In the genomic region with DNA sequence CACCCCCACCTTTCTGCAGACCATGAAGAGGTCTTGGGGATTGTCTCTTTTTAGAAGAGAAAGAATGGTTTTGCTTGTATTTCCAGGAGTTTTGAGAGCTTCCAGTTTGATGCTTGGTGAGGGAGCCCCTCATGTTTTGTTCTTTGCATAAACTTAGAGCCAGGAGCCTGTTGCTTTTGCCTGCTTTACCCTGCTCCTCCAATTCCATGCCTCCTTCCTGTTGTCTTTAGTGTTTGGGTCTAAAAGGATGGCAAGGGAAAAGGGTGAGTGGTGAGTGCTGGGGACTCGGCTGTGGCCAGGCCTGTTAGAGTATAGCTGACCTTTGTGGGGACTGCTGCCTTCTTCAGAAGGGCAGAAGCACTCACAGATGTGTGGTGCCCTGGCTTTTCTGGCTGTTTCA, we compare ENCODE assay signal across 8 mouse cellular contexts. TPM values are rescaled to one million over a fixed set of nuclear protein-coding genes. Genes with fewer than 3 reads are reported as not detected.
DNase-seq lines count a peak whose midpoint lies in the region; ATAC-seq lines count a peak whose summit lies in the region.

No protein-coding gene starts in this region.

- peak overlapping the region; percentile 91 to 96 for H3K27ac ChIP-seq in heart, embryonic 14.5 days (replicated peaks in 1 of 2; ENCODE audit: control insufficient read depth in 1 of 2, insufficient read depth in 1 of 2, low read depth in 2 of 2, low read length in 2 of 2)
- peak overlapping the region; percentile 86 for H3K27ac ChIP-seq in hindbrain, embryonic 12.5 days
- H3K27ac ChIP-seq in midbrain, embryonic 13.5 days, result peak overlapping the region; percentile 67

- H3K4me2 ChIP-seq in heart, embryonic 14.5 days (ENCODE audit: low read length), result peak overlapping the region; percentile 98
- H3K4me2 ChIP-seq in hindbrain, embryonic 12.5 days (replicated peaks), result peak overlapping the region; percentile 89
- peak overlapping the region; percentile 92 for H3K4me2 ChIP-seq in midbrain, embryonic 13.5 days (replicated peaks)

- H3K4me1 ChIP-seq in heart, embryonic 14.5 days (ENCODE audit: control insufficient read depth in 2 of 2, insufficient read depth in 2 of 2, low read length in 2 of 2), result peaks cover 25 to 65% of the 10 kb centered on the region in 2 experiments
- H3K4me1 ChIP-seq in hindbrain, embryonic 12.5 days, result peaks cover 53% of the 10 kb centered on the region
- peaks cover 46% of the 10 kb centered on the region for H3K4me1 ChIP-seq in midbrain, embryonic 13.5 days (replicated peaks)

- H3K9me3 ChIP-seq in heart, embryonic 14.5 days (ENCODE audit: control insufficient read depth, low read length), result no peaks in the 10 kb centered on the region
- H3K9me3 ChIP-seq in hindbrain, embryonic 12.5 days (replicated peaks), result no peaks in the 10 kb centered on the region
- H3K9me3 ChIP-seq in midbrain, embryonic 13.5 days, result no peaks in the 10 kb centered on the region

- ATAC-seq in heart, embryonic 14.5 days (ENCODE audit: insufficient number of reproducible peaks, insufficient read depth, low FRiP score, low read depth), result no peak
- no peak for ATAC-seq in hindbrain, embryonic 12.5 days (ENCODE audit: low FRiP score)
- no peak for ATAC-seq in midbrain, embryonic 13.5 days

- H3K9ac ChIP-seq in heart, embryonic 14.5 days (ENCODE audit: low read length), result peak overlapping the region; percentile 99
- H3K9ac ChIP-seq in hindbrain, embryonic 12.5 days, result peak overlapping the region; percentile 92
- peak overlapping the region; percentile 88 for H3K9ac ChIP-seq in midbrain, embryonic 13.5 days (replicated peaks)

- 0% methylated on average over 1 of the region's 1 CpGs for WGBS in heart, embryonic 14.5 days
- 0% methylated on average over 1 of the region's 1 CpGs for WGBS in hindbrain, embryonic 12.5 days
- WGBS in midbrain, embryonic 13.5 days, result 0% methylated on average over 1 of the region's 1 CpGs

- peak overlapping the region; percentile 78 to 81 for H3K4me3 ChIP-seq in heart, embryonic 14.5 days (ENCODE audit: control insufficient read depth in 1 of 2, insufficient read depth in 1 of 2, low read depth in 1 of 2, low read length in 2 of 2)
- H3K4me3 ChIP-seq in hindbrain, embryonic 12.5 days, result peak overlapping the region; percentile 76
- H3K4me3 ChIP-seq in midbrain, embryonic 13.5 days (replicated peaks), result peak overlapping the region; percentile 80

- no peak for DNase-seq in heart, adult 9 months (ENCODE audit: low spot score in 2 of 2)
- peak; percentile 38 for DNase-seq in Muller cell, postnatal 12 days (ENCODE audit: inconsistent ontology term)
- DNase-seq in frontal cortex, postnatal 36 days (ENCODE audit: low spot score in 2 of 2), result no peak
- DNase-seq in layer of hippocampus, adult 8-10 months (ENCODE audit: low spot score in 2 of 2), result no peak
- DNase-seq in cerebellum, adult 8-10 months, result no peak

- H3K27me3 ChIP-seq in heart, embryonic 14.5 days (ENCODE audit: control insufficient read depth, insufficient read depth, low read length), result no peaks in the 10 kb centered on the region
- H3K27me3 ChIP-seq in hindbrain, embryonic 12.5 days, result no peaks in the 10 kb centered on the region
- no peaks in the 10 kb centered on the region for H3K27me3 ChIP-seq in midbrain, embryonic 13.5 days

- H3K36me3 ChIP-seq in heart, embryonic 14.5 days (ENCODE audit: control insufficient read depth, insufficient read depth, low read length), result no peaks in the 10 kb centered on the region
- H3K36me3 ChIP-seq in hindbrain, embryonic 12.5 days, result no peaks in the 10 kb centered on the region
- no peaks in the 10 kb centered on the region for H3K36me3 ChIP-seq in midbrain, embryonic 13.5 days

RNA-seq across cellular contexts. Expression of a gene that starts 49.9 kb away (rescaled TPM):
- 0.08 TPM in 1 of 2 replicates, not detected in the other for polyA plus RNA-seq in heart, embryonic 14.5 days (2014; fragmentation: Nextera tagmentation; extraction: Ambion mirVana)
- polyA plus RNA-seq in hindbrain, embryonic 12.5 days (2016; fragmentation: Nextera tagmentation; extraction: Ambion mirVana), result 0.10 and 0.18 TPM in 2 replicates
- 0.06 and 0.12 TPM in 2 replicates for polyA plus RNA-seq in midbrain, embryonic 13.5 days (2015; fragmentation: Nextera tagmentation; extraction: Ambion mirVana)
- total RNA-seq in layer of hippocampus, adult 8-10 months (2022), result not detected
